24 mouse cellular contexts compared by ENCODE assay signal in genomic region chr12:83514216-83514615, GRCm38 (mm10). TPM values are rescaled to one million over a fixed set of nuclear protein-coding genes. Genes with fewer than 3 reads are reported as not detected.
DNase-seq lines count a peak whose midpoint lies in the region; ATAC-seq lines count a peak whose summit lies in the region.
"Had no signal": no experiment of that assay in that cellular context is flagged by ENCODE, and none has a peak within 500 bp of the region (broad histone marks: within the 10 kb centered on the region; RNA-seq: fewer than 3 reads in every experiment).

No protein-coding gene starts in this region.

- H3K36me3 ChIP-seq in forebrain, embryonic 13.5 days (ENCODE audit: poor library complexity, severe bottlenecking) = no peaks in the 10 kb centered on the region
- H3K36me3 ChIP-seq in forebrain, embryonic 10.5 days (replicated peaks) = no peaks in the 10 kb centered on the region
- no peaks in the 10 kb centered on the region for H3K36me3 ChIP-seq in forebrain, embryonic 15.5 days
- H3K36me3 ChIP-seq: embryonic facial prominence, embryonic 15.5 days; hindbrain, embryonic 12.5 days; hindbrain, embryonic 15.5 days had no signal

- no peak overlapping the region for H3K4me2 ChIP-seq in forebrain, embryonic 13.5 days
- H3K4me2 ChIP-seq in forebrain, embryonic 15.5 days (replicated peaks) = no peak overlapping the region
- H3K4me2 ChIP-seq: embryonic facial prominence, embryonic 15.5 days; heart, embryonic 11.5 days; hindbrain, embryonic 12.5 days; hindbrain, embryonic 15.5 days had no signal

- H3K9ac ChIP-seq in forebrain, embryonic 13.5 days = no peak overlapping the region
- no peak overlapping the region for H3K9ac ChIP-seq in forebrain, embryonic 15.5 days (replicated peaks)
- H3K9ac ChIP-seq: embryonic facial prominence, embryonic 15.5 days; hindbrain, embryonic 12.5 days; hindbrain, embryonic 15.5 days had no signal

- 34% methylated on average over 4 of the region's 4 CpGs for WGBS in forebrain, embryonic 13.5 days
- 83% methylated on average over 4 of the region's 4 CpGs for WGBS in forebrain, embryonic 10.5 days
- 17% methylated on average over 4 of the region's 4 CpGs for WGBS in forebrain, embryonic 15.5 days

- H3K4me1 ChIP-seq in forebrain, embryonic 13.5 days = peaks cover 24% of the 10 kb centered on the region
- peaks cover 21% of the 10 kb centered on the region for H3K4me1 ChIP-seq in forebrain, embryonic 10.5 days
- H3K4me1 ChIP-seq in forebrain, embryonic 15.5 days = peaks cover 18% of the 10 kb centered on the region

- no peak for DNase-seq in forebrain, embryonic 10.5 days (ENCODE audit: extremely low spot score, low spot score)
- peak; percentile 78 for DNase-seq in MN1 (ENCODE audit: low spot score)
- DNase-seq in Muller cell, postnatal 12 days (ENCODE audit: inconsistent ontology term) = peak; percentile 71
- DNase-seq in thymus, postnatal 36 days = no peak
- no peak for DNase-seq in urinary bladder, postnatal 36 days (ENCODE audit: low spot score in 2 of 2)
- no peak for DNase-seq in ovary, postnatal 14 days (ENCODE audit: low spot score)
- DNase-seq: adrenal gland, adult 2 months; adrenal gland, postnatal 14 days; cerebellum, adult 11-12 months; cerebellum, adult 8-10 months; cerebellum, postnatal 10 days; cerebellum, postnatal 36 days; embryo, embryonic 11 days; gastrocnemius, postnatal 10 days; gastrocnemius, postnatal 36 days; kidney, adult 11 months had no signal

- peak overlapping the region; percentile 14; the same call in 1 of the 2 replicates for H3K27ac ChIP-seq in forebrain, embryonic 13.5 days
- H3K27ac ChIP-seq in forebrain, embryonic 10.5 days = no peak overlapping the region
- H3K27ac ChIP-seq in forebrain, embryonic 15.5 days (replicated peaks) = peak overlapping the region; percentile 56
- H3K27ac ChIP-seq: embryonic facial prominence, embryonic 15.5 days; hindbrain, embryonic 12.5 days; hindbrain, embryonic 15.5 days had no signal

- H3K4me3 ChIP-seq in forebrain, embryonic 13.5 days = no peak overlapping the region
- no peak overlapping the region for H3K4me3 ChIP-seq in forebrain, embryonic 10.5 days
- H3K4me3 ChIP-seq in forebrain, embryonic 15.5 days = no peak overlapping the region
- H3K4me3 ChIP-seq: embryonic facial prominence, embryonic 15.5 days; hindbrain, embryonic 12.5 days; hindbrain, embryonic 15.5 days had no signal

- H3K9me3 ChIP-seq in forebrain, embryonic 13.5 days (replicated peaks) = no peaks in the 10 kb centered on the region
- no peaks in the 10 kb centered on the region for H3K9me3 ChIP-seq in forebrain, embryonic 10.5 days
- H3K9me3 ChIP-seq in forebrain, embryonic 15.5 days = no peaks in the 10 kb centered on the region
- H3K9me3 ChIP-seq: embryonic facial prominence, embryonic 15.5 days; hindbrain, embryonic 12.5 days; hindbrain, embryonic 15.5 days had no signal

- no peaks in the 10 kb centered on the region for H3K27me3 ChIP-seq in forebrain, embryonic 13.5 days
- no peaks in the 10 kb centered on the region for H3K27me3 ChIP-seq in forebrain, embryonic 10.5 days (ENCODE audit: poor library complexity, severe bottlenecking)
- H3K27me3 ChIP-seq in forebrain, embryonic 15.5 days = no peaks in the 10 kb centered on the region
- H3K27me3 ChIP-seq: embryonic facial prominence, embryonic 15.5 days; hindbrain, embryonic 12.5 days; hindbrain, embryonic 15.5 days had no signal

- 0 out of 2 replicates have a peak, but pooled peaks have one; percentile 26 for ATAC-seq in forebrain, embryonic 13.5 days
- ATAC-seq in forebrain, embryonic 15.5 days (replicated peaks) = peak; percentile 55
- ATAC-seq: CD4-positive, CD25-positive, alpha-beta regulatory T cell, adult 4 months; Patski had no signal

RNA-seq across cellular contexts. Expression of gene Dcaf4, which starts 6.0 kb away (rescaled TPM):
- polyA plus RNA-seq in forebrain, embryonic 13.5 days (2015; fragmentation: Nextera tagmentation; extraction: Ambion mirVana) = 34.7 and 37.2 TPM in 2 replicates
- 24.1 and 25.2 TPM in 2 replicates for polyA plus RNA-seq in forebrain, embryonic 10.5 days (2016; fragmentation: Nextera tagmentation; extraction: Ambion mirVana)
- polyA plus RNA-seq in forebrain, embryonic 15.5 days (2015; fragmentation: Nextera tagmentation; extraction: Ambion mirVana) = 47.6 and 48.4 TPM in 2 replicates

RNA-seq across cellular contexts. Expression of gene Dpf3, which starts 26.7 kb away (rescaled TPM):
- 7.9 and 9.0 TPM in 2 replicates for polyA plus RNA-seq in forebrain, embryonic 13.5 days (2015; fragmentation: Nextera tagmentation; extraction: Ambion mirVana)
- polyA plus RNA-seq in forebrain, embryonic 10.5 days (2016; fragmentation: Nextera tagmentation; extraction: Ambion mirVana) = 1.2 and 2.2 TPM in 2 replicates
- polyA plus RNA-seq in forebrain, embryonic 15.5 days (2015; fragmentation: Nextera tagmentation; extraction: Ambion mirVana) = 9.8 and 11.2 TPM in 2 replicates

Comparison
In these comparisons a context has a peak if more than half of its experiments do, and no peak if none do; other contexts are left out.
1. DNase-seq: peak in MN1 (single experiment) and Muller cell, postnatal 12 days (single experiment); none in forebrain, embryonic 10.5 days (single experiment), thymus, postnatal 36 days (0 of 2), urinary bladder, postnatal 36 days (0 of 2) and ovary, postnatal 14 days (single experiment).